Mouse (Mus musculus): ENCODE data around the gene Exoc2. TPM values are rescaled to one million over a fixed set of nuclear protein-coding genes. Genes with fewer than 3 reads are reported as not detected.

Exoc2 gene
- polyA plus RNA-seq, 1 experiment from 2014 or later: 54.6 TPM

DNA sequence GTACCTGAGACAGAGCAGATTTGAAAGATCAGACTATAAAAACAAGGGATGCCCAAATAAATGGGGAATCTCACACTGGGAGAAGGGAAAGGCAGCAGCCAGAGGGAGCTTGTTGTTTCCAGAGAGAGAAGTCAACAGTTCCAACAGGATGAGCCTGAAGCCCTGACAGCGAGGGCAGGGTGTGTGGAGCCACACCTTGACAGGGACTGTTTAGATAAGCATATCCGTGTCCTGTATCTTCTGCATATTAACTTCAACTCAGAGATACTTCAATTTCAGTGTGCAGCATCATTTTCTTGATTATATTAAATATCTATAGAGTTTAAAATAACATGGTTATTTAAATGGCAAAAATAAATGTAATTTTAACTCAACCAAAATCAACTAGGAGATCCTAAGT, 13.2 kb downstream of the Exoc2 start:
- H3K9ac ChIP-seq (ENCODE audit: low read length): no peak overlapping the region
- no peak overlapping the region for H3K4me2 ChIP-seq (ENCODE audit: low read length)
- 97% methylated on average over 2 of the region's 2 CpGs for WGBS
- ATAC-seq (no peak), DNase-seq (ENCODE audit: low spot score) (no peak)
- no peaks in the 10 kb centered on the region for H3K9me3 ChIP-seq (replicated peaks; ENCODE audit: control insufficient read depth, low read length)
- H3K4me3 ChIP-seq (ENCODE audit: low read depth, low read length): no peak overlapping the region
- H3K4me1 ChIP-seq (ENCODE audit: control insufficient read depth, insufficient read depth, low read length): no peaks in the 10 kb centered on the region
- H3K36me3 ChIP-seq (ENCODE audit: control insufficient read depth, insufficient read depth, low read length): 0 out of 2 replicates have a peak, but pooled peaks cover 5% of the 10 kb centered on the region
- H3K27me3 ChIP-seq (replicated peaks; ENCODE audit: control insufficient read depth, insufficient read depth, low read length): no peaks in the 10 kb centered on the region
- H3K27ac ChIP-seq (ENCODE audit: low read depth, low read length): no peak overlapping the region

DNA sequence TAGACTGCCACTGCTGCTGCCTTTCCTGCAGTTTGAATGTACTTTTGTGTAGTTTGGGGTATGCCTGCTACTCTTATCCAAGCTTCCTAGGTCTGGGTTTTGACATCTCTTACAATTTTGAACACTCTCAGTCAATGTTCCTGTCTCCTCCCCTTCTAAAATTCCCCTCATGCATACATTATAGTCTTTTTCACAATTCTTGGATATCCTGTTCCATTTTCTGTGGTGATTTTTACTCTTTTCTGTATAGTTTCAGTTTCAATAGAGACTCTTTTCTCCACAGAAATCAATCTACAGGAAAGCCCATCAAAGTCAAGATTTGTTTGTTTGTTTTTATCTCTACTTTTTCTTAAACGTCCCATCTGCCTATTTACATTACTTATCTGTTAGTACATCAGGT, 20.3 kb downstream of the Exoc2 start:
- Histone ChIP-seq H3K9me3 (replicated peaks; ENCODE audit: control insufficient read depth, low read length) (no peaks in the 10 kb centered on the region), H3K4me3 (ENCODE audit: low read depth, low read length) (no peak overlapping the region), H3K4me1 (ENCODE audit: control insufficient read depth, insufficient read depth, low read length) (no peaks in the 10 kb centered on the region), H3K4me2 (ENCODE audit: low read length) (no peak overlapping the region), H3K27ac (ENCODE audit: low read depth, low read length) (no peak overlapping the region), H3K36me3 (ENCODE audit: control insufficient read depth, insufficient read depth, low read length) (no peaks in the 10 kb centered on the region), H3K27me3 (replicated peaks; ENCODE audit: control insufficient read depth, insufficient read depth, low read length) (no peaks in the 10 kb centered on the region), H3K9ac (ENCODE audit: low read length) (no peak overlapping the region)
- ATAC-seq (no peak), DNase-seq (ENCODE audit: low spot score) (no peak)
- 86% methylated on average over 1 of the region's 1 CpGs for WGBS

DNA sequence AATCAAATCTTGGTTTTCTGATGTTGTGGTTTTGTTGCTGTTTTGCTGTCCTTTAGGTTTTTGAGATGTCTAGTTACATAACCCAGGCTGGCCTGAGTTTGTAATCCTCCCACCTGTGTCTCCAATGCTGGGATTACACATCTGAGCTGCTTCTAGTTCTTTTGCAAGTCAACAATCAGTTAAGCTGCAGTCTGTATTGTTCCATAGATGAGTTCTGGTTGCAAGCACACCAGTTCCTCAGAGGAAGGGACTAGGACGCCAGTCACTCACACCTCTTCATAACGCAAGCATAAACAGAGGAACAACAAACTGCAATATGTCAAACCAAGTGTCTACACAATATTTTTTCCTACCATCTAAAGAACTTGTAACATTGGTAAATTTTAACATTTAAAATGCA, 21.8 kb downstream of the Exoc2 start:
- no peaks in the 10 kb centered on the region for H3K27me3 ChIP-seq (replicated peaks; ENCODE audit: control insufficient read depth, insufficient read depth, low read length)
- no peak overlapping the region for H3K4me3 ChIP-seq (ENCODE audit: low read depth, low read length)
- DNase-seq (ENCODE audit: low spot score): no peak
- no peaks in the 10 kb centered on the region for H3K36me3 ChIP-seq (ENCODE audit: control insufficient read depth, insufficient read depth, low read length)
- no peak overlapping the region for H3K9ac ChIP-seq (ENCODE audit: low read length)
- 89% methylated on average over 2 of the region's 2 CpGs for WGBS
- H3K4me2 ChIP-seq (ENCODE audit: low read length): no peak overlapping the region
- no peaks in the 10 kb centered on the region for H3K4me1 ChIP-seq (ENCODE audit: control insufficient read depth, insufficient read depth, low read length)
- no peaks in the 10 kb centered on the region for H3K9me3 ChIP-seq (replicated peaks; ENCODE audit: control insufficient read depth, low read length)
- ATAC-seq: no peak
- no peak overlapping the region for H3K27ac ChIP-seq (ENCODE audit: low read depth, low read length)

DNA sequence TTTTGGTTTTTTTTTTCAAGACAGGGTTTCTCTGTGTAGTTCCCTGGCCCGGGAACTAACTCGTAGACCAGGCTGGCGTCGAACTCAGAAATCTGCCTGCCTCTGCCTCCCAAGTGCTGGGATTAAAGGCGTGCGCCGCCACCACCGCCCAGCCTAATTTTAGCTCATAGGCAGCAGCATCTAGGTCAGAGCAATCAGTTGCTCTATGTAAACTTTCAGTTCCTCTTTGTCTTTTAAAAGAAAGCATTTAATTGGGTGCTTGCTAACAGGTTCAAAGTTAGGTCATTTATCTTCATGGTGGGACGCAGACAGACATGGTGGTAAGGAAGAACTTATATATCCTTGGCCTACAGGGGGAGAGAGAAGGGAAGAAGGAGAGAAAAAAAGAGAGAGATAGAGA, 24.7 kb downstream of the Exoc2 start:
- ATAC-seq: no peak
- Histone ChIP-seq H3K4me3 (ENCODE audit: low read depth, low read length) (no peak overlapping the region), H3K36me3 (ENCODE audit: control insufficient read depth, insufficient read depth, low read length) (no peaks in the 10 kb centered on the region), H3K27me3 (replicated peaks; ENCODE audit: control insufficient read depth, insufficient read depth, low read length) (no peaks in the 10 kb centered on the region), H3K4me2 (ENCODE audit: low read length) (no peak overlapping the region), H3K9me3 (replicated peaks; ENCODE audit: control insufficient read depth, low read length) (no peaks in the 10 kb centered on the region), H3K4me1 (ENCODE audit: control insufficient read depth, insufficient read depth, low read length) (no peaks in the 10 kb centered on the region), H3K9ac (ENCODE audit: low read length) (no peak overlapping the region), H3K27ac (ENCODE audit: low read depth, low read length) (no peak overlapping the region)
- DNase-seq (ENCODE audit: low spot score): no peak
- 97% methylated on average over 9 of the region's 9 CpGs for WGBS

DNA sequence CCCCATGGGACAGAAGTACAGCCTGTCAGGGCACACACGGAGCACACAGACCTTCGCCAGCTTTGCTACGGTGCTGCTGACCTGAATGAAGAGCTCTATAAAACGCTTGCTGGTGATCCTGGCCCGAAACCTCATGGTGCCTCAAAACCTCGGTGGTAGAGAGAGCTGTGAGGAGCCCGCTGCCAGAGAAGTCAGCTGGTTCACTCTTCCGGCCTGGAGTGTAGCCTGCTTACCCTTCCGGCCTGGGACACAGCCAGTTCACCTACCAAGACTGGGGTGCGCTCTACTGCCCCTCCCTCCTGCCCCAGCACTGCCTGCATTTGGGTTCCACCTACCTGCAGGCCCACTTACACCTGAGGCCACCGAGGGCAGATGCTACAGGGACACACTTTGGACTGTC, 26.4 kb downstream of the Exoc2 start, which contains the start of gene Hus1b:
TSS of gene Hus1b (minus strand) at position 220 of the 400 bp plus-strand sequence.
- DNase-seq (ENCODE audit: low spot score): no peak
- ATAC-seq: no peak
- Histone ChIP-seq H3K27me3 (replicated peaks; ENCODE audit: control insufficient read depth, insufficient read depth, low read length) (no peaks in the 10 kb centered on the region), H3K36me3 (ENCODE audit: control insufficient read depth, insufficient read depth, low read length) (no peaks in the 10 kb centered on the region), H3K27ac (ENCODE audit: low read depth, low read length) (no peak within 1 kb of the TSS), H3K9me3 (replicated peaks; ENCODE audit: control insufficient read depth, low read length) (no peaks in the 10 kb centered on the region), H3K4me2 (ENCODE audit: low read length) (no peak within 1 kb of the TSS), H3K9ac (ENCODE audit: low read length) (no peak within 1 kb of the TSS), H3K4me1 (ENCODE audit: control insufficient read depth, insufficient read depth, low read length) (no peaks in the 10 kb centered on the region), H3K4me3 (ENCODE audit: low read depth, low read length) (no peak within 1 kb of the TSS)
- 91% methylated on average over 11 of the region's 11 CpGs for WGBS

DNA sequence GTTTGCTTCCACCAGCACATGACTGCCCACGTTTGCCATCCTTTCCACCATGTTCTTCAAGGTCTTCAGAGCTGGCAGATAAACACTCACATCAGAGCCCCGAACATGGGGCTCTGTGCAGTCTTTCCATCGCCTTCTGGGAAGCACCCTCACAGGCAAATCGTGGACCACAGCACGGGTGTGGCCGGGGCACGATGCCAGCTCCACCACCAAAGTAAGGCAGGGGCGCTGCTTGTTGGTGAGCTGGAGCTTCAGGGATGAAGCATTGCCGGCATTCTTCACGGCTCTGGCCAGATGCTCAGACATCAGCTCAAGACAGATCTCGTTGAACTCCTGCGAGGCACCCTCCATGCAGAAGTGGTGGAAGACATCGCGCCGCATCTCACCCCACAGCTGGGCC, 26.8 kb downstream of the Exoc2 start:
- ATAC-seq (no peak), DNase-seq (ENCODE audit: low spot score) (no peak)
- no peaks in the 10 kb centered on the region for H3K36me3 ChIP-seq (ENCODE audit: control insufficient read depth, insufficient read depth, low read length)
- H3K4me3 ChIP-seq (ENCODE audit: low read depth, low read length): no peak overlapping the region
- no peak overlapping the region for H3K27ac ChIP-seq (ENCODE audit: low read depth, low read length)
- no peaks in the 10 kb centered on the region for H3K9me3 ChIP-seq (replicated peaks; ENCODE audit: control insufficient read depth, low read length)
- no peaks in the 10 kb centered on the region for H3K4me1 ChIP-seq (ENCODE audit: control insufficient read depth, insufficient read depth, low read length)
- H3K4me2 ChIP-seq (ENCODE audit: low read length): no peak overlapping the region
- no peak overlapping the region for H3K9ac ChIP-seq (ENCODE audit: low read length)
- H3K27me3 ChIP-seq (replicated peaks; ENCODE audit: control insufficient read depth, insufficient read depth, low read length): no peaks in the 10 kb centered on the region
- WGBS: 94% methylated on average over 15 of the region's 15 CpGs

DNA sequence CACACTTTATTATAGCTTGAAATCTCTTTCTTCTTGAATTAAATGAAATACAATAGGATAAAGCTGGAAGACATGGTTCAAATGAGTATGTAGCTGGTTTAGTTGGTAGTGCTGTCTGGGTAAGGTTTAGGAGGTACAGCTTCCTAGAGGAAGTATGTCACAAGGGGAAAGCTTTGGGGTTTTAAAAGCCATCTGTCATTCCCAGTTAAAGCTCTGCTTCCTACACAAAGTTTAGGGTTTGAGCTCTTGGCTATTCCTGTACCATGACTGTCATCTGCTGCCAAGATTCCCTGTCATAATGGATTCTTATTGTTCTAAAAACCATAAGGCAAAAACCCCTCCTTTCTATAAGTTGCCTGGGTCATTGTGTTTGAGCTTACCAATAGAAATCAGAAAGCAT, 28.1 kb downstream of the Exoc2 start:
- Histone ChIP-seq H3K27ac (ENCODE audit: low read depth, low read length) (no peak overlapping the region), H3K9me3 (replicated peaks; ENCODE audit: control insufficient read depth, low read length) (no peaks in the 10 kb centered on the region), H3K4me1 (ENCODE audit: control insufficient read depth, insufficient read depth, low read length) (no peaks in the 10 kb centered on the region), H3K36me3 (ENCODE audit: control insufficient read depth, insufficient read depth, low read length) (no peaks in the 10 kb centered on the region), H3K9ac (ENCODE audit: low read length) (no peak overlapping the region), H3K27me3 (replicated peaks; ENCODE audit: control insufficient read depth, insufficient read depth, low read length) (no peaks in the 10 kb centered on the region), H3K4me2 (ENCODE audit: low read length) (no peak overlapping the region), H3K4me3 (ENCODE audit: low read depth, low read length) (no peak overlapping the region)
- no peak for ATAC-seq
- DNase-seq (ENCODE audit: low spot score): no peak

DNA sequence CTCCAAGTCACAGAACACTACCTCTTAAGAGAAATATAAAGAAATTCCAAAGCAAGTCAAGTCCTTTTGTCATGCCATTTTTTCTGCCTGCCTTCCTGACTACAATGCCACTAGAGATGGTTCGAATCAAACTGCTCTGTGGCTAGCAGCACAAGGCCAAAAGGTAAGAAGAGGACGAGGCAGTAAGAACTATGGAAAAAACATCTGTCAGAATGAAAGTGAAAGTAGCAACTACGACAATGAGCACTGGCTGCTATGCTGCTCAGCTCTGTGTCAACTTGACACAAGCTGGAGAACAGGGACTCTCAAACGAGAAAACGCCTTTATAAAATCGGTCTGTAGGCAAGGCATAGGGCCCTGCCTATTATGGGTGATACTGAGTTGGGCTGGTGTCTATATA, 40.9 kb downstream of the Exoc2 start:
- H3K9me3 ChIP-seq (replicated peaks; ENCODE audit: control insufficient read depth, low read length): no peaks in the 10 kb centered on the region
- no peaks in the 10 kb centered on the region for H3K4me1 ChIP-seq (ENCODE audit: control insufficient read depth, insufficient read depth, low read length)
- no peak overlapping the region for H3K4me2 ChIP-seq (ENCODE audit: low read length)
- H3K4me3 ChIP-seq (ENCODE audit: low read depth, low read length): no peak overlapping the region
- H3K9ac ChIP-seq (ENCODE audit: low read length): no peak overlapping the region
- H3K36me3 ChIP-seq (ENCODE audit: control insufficient read depth, insufficient read depth, low read length): 0 out of 2 replicates have a peak, but pooled peaks cover 4% of the 10 kb centered on the region
- DNase-seq (ENCODE audit: low spot score): no peak
- no peak for ATAC-seq
- H3K27me3 ChIP-seq (replicated peaks; ENCODE audit: control insufficient read depth, insufficient read depth, low read length): no peaks in the 10 kb centered on the region
- 81% methylated on average over 6 of the region's 6 CpGs for WGBS
- H3K27ac ChIP-seq (ENCODE audit: low read depth, low read length): no peak overlapping the region

DNA sequence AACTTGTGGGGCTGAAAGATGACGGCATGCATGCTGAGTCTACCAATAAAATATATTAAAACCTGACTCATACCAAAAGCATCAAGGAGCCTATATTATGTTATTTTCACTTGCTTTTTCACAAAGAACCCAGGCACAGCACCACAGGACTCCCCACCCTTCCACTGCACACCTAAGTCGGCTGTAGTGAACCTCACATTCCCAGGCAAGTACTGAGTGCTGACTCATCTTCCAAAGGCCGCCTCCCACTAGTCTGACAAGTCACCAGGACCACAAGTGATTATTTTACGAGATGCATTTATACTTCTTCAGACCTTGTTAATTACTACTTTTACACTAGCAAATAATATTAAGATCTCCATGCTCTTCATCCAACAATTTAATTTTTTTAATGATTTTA, 42.3 kb downstream of the Exoc2 start:
- no peak overlapping the region for H3K27ac ChIP-seq (ENCODE audit: low read depth, low read length)
- no peaks in the 10 kb centered on the region for H3K9me3 ChIP-seq (replicated peaks; ENCODE audit: control insufficient read depth, low read length)
- WGBS: 81% methylated on average over 4 of the region's 4 CpGs
- no peak overlapping the region for H3K4me3 ChIP-seq (ENCODE audit: low read depth, low read length)
- no peaks in the 10 kb centered on the region for H3K4me1 ChIP-seq (ENCODE audit: control insufficient read depth, insufficient read depth, low read length)
- no peak for DNase-seq (ENCODE audit: low spot score)
- ATAC-seq: no peak
- no peak overlapping the region for H3K4me2 ChIP-seq (ENCODE audit: low read length)
- H3K9ac ChIP-seq (ENCODE audit: low read length): no peak overlapping the region
- H3K27me3 ChIP-seq (replicated peaks; ENCODE audit: control insufficient read depth, insufficient read depth, low read length): no peaks in the 10 kb centered on the region
- H3K36me3 ChIP-seq (ENCODE audit: control insufficient read depth, insufficient read depth, low read length): 0 out of 2 replicates have a peak, but pooled peaks cover 5% of the 10 kb centered on the region

Data from forebrain, embryonic 14.5 days (tissue).